Mouse (Mus musculus): ENCODE results near the gene E130114P18Rik. TPM values are rescaled to one million over a fixed set of nuclear protein-coding genes. Genes with fewer than 3 reads are reported as not detected.

Gene E130114P18Rik
- polyA plus RNA-seq, 1 experiment from 2014 or later = 1.6 TPM

DNA sequence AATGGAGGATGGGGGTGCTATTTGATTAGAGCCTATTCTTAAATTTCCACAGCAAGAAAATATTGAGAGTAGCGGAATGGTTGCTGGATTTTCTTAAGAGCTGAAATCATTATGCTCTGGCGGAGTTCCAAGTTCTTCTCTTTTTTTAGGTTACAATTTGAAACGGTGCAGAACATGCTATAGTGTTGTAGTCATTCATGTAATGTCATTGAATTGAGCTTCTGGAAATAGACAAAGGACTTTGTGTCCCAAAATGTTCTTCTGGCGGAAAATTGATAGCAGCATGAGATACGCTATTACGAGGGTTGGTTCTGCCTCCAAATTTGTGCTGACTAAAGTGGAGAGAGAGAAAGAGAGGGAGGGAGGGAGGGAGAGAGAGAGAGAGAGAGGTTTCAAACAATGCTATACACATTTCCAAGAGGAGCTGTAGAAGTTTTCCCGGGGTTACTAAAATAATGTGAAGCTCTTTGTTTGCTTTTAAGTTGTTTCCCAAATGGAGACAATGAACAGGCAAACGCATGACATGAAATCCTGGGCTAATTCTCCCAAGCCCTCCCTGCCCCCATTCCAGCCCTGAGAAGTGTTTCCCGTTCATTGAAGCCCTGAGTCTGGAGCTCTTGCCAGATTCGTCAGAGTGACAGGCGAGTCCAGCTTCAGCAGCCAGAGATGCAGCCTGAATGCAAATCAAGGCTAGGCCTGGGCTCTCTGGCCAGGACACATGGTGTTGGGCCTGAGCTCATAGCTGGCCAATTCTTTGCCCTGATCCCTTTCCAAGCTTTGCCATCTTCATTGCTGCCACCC lies 128.9 kb downstream of the E130114P18Rik start:
- Histone ChIP-seq H3K4me3 (ENCODE audit: low read depth, low read length) (no peak overlapping the region), H3K9ac (ENCODE audit: low read depth, low read length) (no peak overlapping the region), H3K27ac (ENCODE audit: low read depth, low read length) (no peak overlapping the region; the same call in 1 of the 2 replicates), H3K9me3 (ENCODE audit: control insufficient read depth) (no peaks in the 10 kb centered on the region), H3K4me2 (replicated peaks; ENCODE audit: low read depth) (no peak overlapping the region), H3K27me3 (replicated peaks; ENCODE audit: control insufficient read depth, insufficient read depth, low read length) (no peaks in the 10 kb centered on the region), H3K36me3 (ENCODE audit: control insufficient read depth, insufficient read depth) (no peaks in the 10 kb centered on the region), H3K4me1 (replicated peaks; ENCODE audit: control insufficient read depth, insufficient read depth, low read length) (no peaks in the 10 kb centered on the region)
- no peak for ATAC-seq
- TF ChIP-seq CTCF (IDR thresholded peaks at IDR 0.05; ENCODE audit: low read depth) = no peak
- WGBS = 44% methylated on average over 11 of the region's 11 CpGs

DNA sequence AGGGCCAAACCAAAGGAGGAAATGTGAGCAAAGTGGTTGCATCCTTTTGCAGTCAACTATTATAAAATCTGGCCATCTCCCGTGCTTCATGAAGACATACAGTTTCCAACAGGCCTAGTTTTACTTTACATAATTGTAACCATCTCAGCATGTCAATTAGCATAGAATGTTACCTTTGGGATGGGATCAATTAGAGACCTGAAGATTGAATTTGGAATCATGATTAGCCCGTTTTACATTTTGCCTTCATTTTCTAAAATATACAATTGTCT lies 129.5 kb downstream of the E130114P18Rik start:
- H3K36me3 ChIP-seq (ENCODE audit: control insufficient read depth, insufficient read depth) = no peaks in the 10 kb centered on the region
- no peak overlapping the region for H3K4me3 ChIP-seq (ENCODE audit: low read depth, low read length)
- no peaks in the 10 kb centered on the region for H3K4me1 ChIP-seq (replicated peaks; ENCODE audit: control insufficient read depth, insufficient read depth, low read length)
- TF ChIP-seq CTCF (IDR thresholded peaks at IDR 0.05; ENCODE audit: low read depth) = no peak
- WGBS = 70% methylated on average over 2 of the region's 2 CpGs
- no peaks in the 10 kb centered on the region for H3K9me3 ChIP-seq (ENCODE audit: control insufficient read depth)
- H3K27ac ChIP-seq (ENCODE audit: low read depth, low read length) = no peak overlapping the region
- H3K4me2 ChIP-seq (replicated peaks; ENCODE audit: low read depth) = no peak overlapping the region
- no peak overlapping the region for H3K9ac ChIP-seq (ENCODE audit: low read depth, low read length)
- no peak for ATAC-seq
- no peaks in the 10 kb centered on the region for H3K27me3 ChIP-seq (replicated peaks; ENCODE audit: control insufficient read depth, insufficient read depth, low read length)

DNA sequence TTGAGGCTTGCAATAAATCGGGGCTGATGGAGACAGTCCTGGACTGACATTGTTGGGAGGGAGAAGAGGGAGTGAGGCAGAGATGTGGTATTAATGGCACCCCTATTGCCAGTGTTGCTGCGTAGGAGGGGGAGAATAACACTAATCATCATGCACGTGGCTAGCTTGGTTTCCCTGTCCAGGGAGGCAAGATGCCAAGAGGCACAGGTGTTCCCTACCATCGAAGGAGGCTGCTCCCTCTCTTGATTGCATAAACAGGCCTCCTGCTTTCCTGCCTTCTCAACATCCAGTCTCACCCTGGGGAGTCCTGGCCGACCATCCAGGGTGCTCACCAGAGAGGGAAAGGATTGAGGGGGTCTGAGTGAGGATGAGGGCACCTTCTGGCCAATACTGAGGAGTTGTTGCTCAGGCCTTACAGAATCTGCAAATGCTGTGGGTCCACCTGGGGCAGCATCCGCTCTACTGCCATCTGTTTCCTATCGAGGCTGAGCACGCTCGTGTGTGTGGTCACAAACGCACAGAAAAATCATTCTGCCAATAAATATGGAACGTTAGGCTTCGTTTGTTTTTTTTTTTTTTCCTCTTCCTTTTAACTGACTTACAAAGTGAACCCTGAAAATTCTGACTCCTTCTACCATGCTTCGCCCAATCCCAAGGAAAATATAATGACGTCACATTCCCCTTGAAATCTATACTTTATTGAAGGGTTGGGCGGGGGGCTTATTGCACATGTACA lies 130.0 kb downstream of the E130114P18Rik start:
- no peak for ATAC-seq
- H3K27ac ChIP-seq (ENCODE audit: low read depth, low read length) = no peak overlapping the region
- H3K4me1 ChIP-seq (replicated peaks; ENCODE audit: control insufficient read depth, insufficient read depth, low read length) = no peaks in the 10 kb centered on the region
- 68% methylated on average over 15 of the region's 15 CpGs for WGBS
- H3K36me3 ChIP-seq (ENCODE audit: control insufficient read depth, insufficient read depth) = no peaks in the 10 kb centered on the region
- no peaks in the 10 kb centered on the region for H3K27me3 ChIP-seq (replicated peaks; ENCODE audit: control insufficient read depth, insufficient read depth, low read length)
- no peaks in the 10 kb centered on the region for H3K9me3 ChIP-seq (ENCODE audit: control insufficient read depth)
- H3K4me3 ChIP-seq (ENCODE audit: low read depth, low read length) = no peak overlapping the region
- no peak for TF ChIP-seq CTCF (IDR thresholded peaks at IDR 0.05; ENCODE audit: low read depth)
- no peak overlapping the region for H3K9ac ChIP-seq (ENCODE audit: low read depth, low read length)
- H3K4me2 ChIP-seq (replicated peaks; ENCODE audit: low read depth) = no peak overlapping the region

DNA sequence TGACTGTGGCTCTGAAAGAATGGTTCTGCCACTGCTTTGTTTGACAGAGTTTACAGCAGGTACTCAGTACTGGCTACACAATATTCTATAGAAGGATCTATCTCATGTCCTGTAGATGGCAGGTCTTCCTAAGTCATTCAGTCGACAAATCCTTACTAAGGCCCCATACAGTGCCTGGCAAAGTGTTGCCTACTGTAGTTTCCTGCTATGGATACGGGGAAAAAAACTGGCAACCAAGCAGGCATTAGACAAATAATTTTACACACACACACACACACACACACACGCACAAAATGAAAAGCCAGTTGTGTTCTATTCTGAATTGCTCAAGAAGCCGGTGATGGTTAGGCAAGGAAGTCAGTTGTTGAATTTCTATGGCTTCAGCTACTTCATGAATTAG lies 130.6 kb downstream of the E130114P18Rik start:
- H3K9ac ChIP-seq (ENCODE audit: low read depth, low read length) = no peak overlapping the region
- H3K27ac ChIP-seq (ENCODE audit: low read depth, low read length) = no peak overlapping the region
- H3K4me2 ChIP-seq (replicated peaks; ENCODE audit: low read depth) = no peak overlapping the region
- no peaks in the 10 kb centered on the region for H3K27me3 ChIP-seq (replicated peaks; ENCODE audit: control insufficient read depth, insufficient read depth, low read length)
- H3K4me1 ChIP-seq (replicated peaks; ENCODE audit: control insufficient read depth, insufficient read depth, low read length) = no peaks in the 10 kb centered on the region
- WGBS = 90% methylated on average over 4 of the region's 4 CpGs
- no peak overlapping the region for H3K4me3 ChIP-seq (ENCODE audit: low read depth, low read length)
- TF ChIP-seq CTCF (IDR thresholded peaks at IDR 0.05; ENCODE audit: low read depth) = no peak
- no peaks in the 10 kb centered on the region for H3K36me3 ChIP-seq (ENCODE audit: control insufficient read depth, insufficient read depth)
- H3K9me3 ChIP-seq (ENCODE audit: control insufficient read depth) = no peaks in the 10 kb centered on the region
- ATAC-seq = no peak

DNA sequence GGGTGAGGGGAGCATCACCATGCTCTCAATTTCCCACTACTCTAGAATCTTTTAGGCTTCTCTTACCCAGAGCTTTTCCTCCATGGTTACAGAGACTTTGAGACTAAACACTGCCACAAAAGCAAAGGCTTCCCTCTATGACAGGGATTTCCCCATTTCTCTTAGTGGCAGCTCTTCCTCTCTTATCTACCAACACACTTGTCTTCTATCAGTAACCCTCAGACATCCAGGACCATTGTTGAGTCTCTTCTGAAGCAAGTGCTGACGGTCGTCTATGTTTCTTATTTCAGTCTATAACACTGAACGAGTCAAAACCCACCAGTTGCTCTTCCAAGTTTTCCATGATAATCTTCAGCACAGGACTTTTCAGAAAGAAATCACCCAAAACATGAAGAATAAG lies 137.5 kb downstream of the E130114P18Rik start:
- Histone ChIP-seq H3K36me3 (ENCODE audit: control insufficient read depth, insufficient read depth) (no peaks in the 10 kb centered on the region), H3K9me3 (ENCODE audit: control insufficient read depth) (no peaks in the 10 kb centered on the region), H3K4me1 (replicated peaks; ENCODE audit: control insufficient read depth, insufficient read depth, low read length) (no peaks in the 10 kb centered on the region), H3K27me3 (replicated peaks; ENCODE audit: control insufficient read depth, insufficient read depth, low read length) (no peaks in the 10 kb centered on the region), H3K9ac (ENCODE audit: low read depth, low read length) (no peak overlapping the region), H3K27ac (ENCODE audit: low read depth, low read length) (no peak overlapping the region), H3K4me2 (replicated peaks; ENCODE audit: low read depth) (no peak overlapping the region), H3K4me3 (ENCODE audit: low read depth, low read length) (no peak overlapping the region)
- TF ChIP-seq CTCF (IDR thresholded peaks at IDR 0.05; ENCODE audit: low read depth) = no peak
- WGBS = 83% methylated on average over 3 of the region's 3 CpGs
- ATAC-seq = no peak

DNA sequence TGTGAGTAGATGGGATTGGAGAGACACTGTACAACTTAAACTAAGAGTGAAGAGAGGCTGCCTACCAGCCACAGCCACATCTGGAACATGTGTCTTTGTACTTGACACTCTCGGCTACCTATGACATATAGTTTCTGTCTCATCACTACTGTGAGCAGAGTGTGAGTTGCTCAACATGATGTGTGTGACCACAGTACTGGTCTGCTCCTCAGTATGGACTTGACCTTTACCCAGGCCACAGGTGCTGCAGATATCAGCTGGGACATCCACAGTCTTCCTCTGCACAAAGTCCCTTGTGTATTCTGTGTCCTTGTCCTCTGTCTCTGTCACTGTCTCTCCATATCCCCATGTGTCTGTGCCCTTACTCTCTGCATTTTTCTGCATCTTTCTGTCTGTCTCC lies 141.3 kb downstream of the E130114P18Rik start:
- H3K4me2 ChIP-seq (replicated peaks; ENCODE audit: low read depth) = no peak overlapping the region
- H3K9ac ChIP-seq (ENCODE audit: low read depth, low read length) = no peak overlapping the region
- no peak overlapping the region for H3K27ac ChIP-seq (ENCODE audit: low read depth, low read length)
- H3K9me3 ChIP-seq (ENCODE audit: control insufficient read depth) = no peaks in the 10 kb centered on the region
- H3K36me3 ChIP-seq (ENCODE audit: control insufficient read depth, insufficient read depth) = no peaks in the 10 kb centered on the region
- no peak overlapping the region for H3K4me3 ChIP-seq (ENCODE audit: low read depth, low read length)
- ATAC-seq = peak; percentile 10; the same call in 1 of the 2 replicates
- no peak for TF ChIP-seq CTCF (IDR thresholded peaks at IDR 0.05; ENCODE audit: low read depth)
- H3K27me3 ChIP-seq (replicated peaks; ENCODE audit: control insufficient read depth, insufficient read depth, low read length) = no peaks in the 10 kb centered on the region
- 89% methylated on average over 1 of the region's 1 CpGs for WGBS
- no peaks in the 10 kb centered on the region for H3K4me1 ChIP-seq (replicated peaks; ENCODE audit: control insufficient read depth, insufficient read depth, low read length)
